Mouse (Mus musculus) stomach, embryonic 16.5 days (tissue): ENCODE data around the gene Lta. TPM values are rescaled to one million over a fixed set of nuclear protein-coding genes. Genes with fewer than 3 reads are reported as not detected.
A peak's percentile ranks its signal among the peaks of the same experiment; 100 is the strongest.

Source experiments
- ATAC-seq: fragments of 200-750 bp; cut with Nextera tagmentation; 2 replicates; pipeline ENCODE4 v1.8.0; 2017; ENCODE audit warnings: moderate number of reproducible peaks, moderate TSS enrichment; ENCODE audit not compliant: insufficient read depth, low FRiP score
- H3K27ac ChIP-seq: fragments of 300-500 bp; sonication (generic); 2 replicates; pipeline ENCODE4 v1.5.1; 2014; ENCODE audit warnings: low read length
- H3K27me3 ChIP-seq: fragments of 300-500 bp; sonication (generic); 2 replicates; pipeline ENCODE4 v1.6.1; 2014; ENCODE audit warnings: low read length, control low read depth, mixed read lengths; ENCODE audit not compliant: control insufficient read depth, insufficient read depth
- H3K36me3 ChIP-seq: fragments of 300-500 bp; sonication (generic); 2 replicates; pipeline ENCODE4 v1.6.1; 2014; ENCODE audit warnings: low read length; ENCODE audit not compliant: control insufficient read depth, insufficient read depth
- H3K4me1 ChIP-seq: fragments of 300-500 bp; sonication (generic); 2 replicates; pipeline ENCODE4 v1.6.1; 2014; ENCODE audit warnings: low read length, control low read depth, mixed read lengths; ENCODE audit not compliant: control insufficient read depth, insufficient read depth
- H3K4me2 ChIP-seq: fragments of 300-500 bp; sonication (generic); 2 replicates; pipeline ENCODE4 v1.6.1; 2014; ENCODE audit warnings: low read depth, low read length, mixed read lengths
- H3K4me3 ChIP-seq: fragments of 300-500 bp; sonication (generic); replicated peaks from 2 replicates; pipeline ENCODE4 v1.5.1; 2014; ENCODE audit warnings: mild to moderate bottlenecking, low read length
- H3K9ac ChIP-seq: fragments of 300-500 bp; sonication (generic); 2 replicates; pipeline ENCODE4 v1.6.1; 2014; ENCODE audit warnings: low read length
- H3K9me3 ChIP-seq: fragments of 300-500 bp; sonication (generic); replicated peaks from 2 replicates; pipeline ENCODE4 v1.6.1; 2016; ENCODE audit warnings: low read length, control low read depth; ENCODE audit not compliant: control insufficient read depth
- WGBS: fragments of 180-500 bp; shearing (Covaris S2); extraction: QIAGEN DNeasy Blood & Tissue Kit; methylation state at CpG from one replicate; pipeline ENCODE4 v1.1.7; 2014; 5-methylcytosine and 5-hydroxymethylcytosine counted together
- polyA plus RNA-seq: library from polyadenylated mRNA; unstranded; fragments of >200 nt; fragmentation: Nextera tagmentation; extraction: Ambion mirVana; gene quantifications from 2 replicates; pipeline ENCODE4 v1.2.1, GENCODE M21; 2015

The Lta gene
- polyA plus RNA-seq, 1 experiment from 2014 or later: 0.46 TPM

DNA sequence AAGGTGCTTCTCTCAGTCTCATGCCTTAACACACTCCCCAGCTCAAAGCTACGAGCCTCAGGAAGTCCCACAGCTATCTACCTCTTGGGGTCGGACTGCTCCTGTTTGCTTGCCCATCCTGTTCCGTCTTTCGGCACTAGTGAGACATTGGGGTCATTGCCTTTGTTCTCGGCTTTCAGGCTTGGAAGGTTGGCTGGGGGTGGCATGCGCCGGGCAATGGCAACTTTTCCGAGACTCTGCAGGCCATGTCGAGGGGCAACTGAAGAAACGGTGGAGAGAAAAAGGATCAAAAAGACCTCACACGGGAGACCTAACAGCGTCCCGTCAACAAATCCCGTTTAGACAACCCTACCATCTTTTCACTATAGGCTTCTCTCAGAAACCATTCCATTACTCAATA lies 43.0 kb downstream of the Lta start:
- Histone ChIP-seq H3K36me3 (peaks cover 43% of the 10 kb centered on the region), H3K9me3 (no peaks in the 10 kb centered on the region), H3K4me3 (peak overlapping the region; percentile 99), H3K4me2 (peak overlapping the region; percentile 95), H3K27me3 (no peaks in the 10 kb centered on the region), H3K4me1 (peaks cover 25% of the 10 kb centered on the region), H3K27ac (no peak overlapping the region), H3K9ac (peak overlapping the region; percentile 100)
- 66% methylated on average over 14 of the region's 14 CpGs for WGBS
- ATAC-seq: no peak

DNA sequence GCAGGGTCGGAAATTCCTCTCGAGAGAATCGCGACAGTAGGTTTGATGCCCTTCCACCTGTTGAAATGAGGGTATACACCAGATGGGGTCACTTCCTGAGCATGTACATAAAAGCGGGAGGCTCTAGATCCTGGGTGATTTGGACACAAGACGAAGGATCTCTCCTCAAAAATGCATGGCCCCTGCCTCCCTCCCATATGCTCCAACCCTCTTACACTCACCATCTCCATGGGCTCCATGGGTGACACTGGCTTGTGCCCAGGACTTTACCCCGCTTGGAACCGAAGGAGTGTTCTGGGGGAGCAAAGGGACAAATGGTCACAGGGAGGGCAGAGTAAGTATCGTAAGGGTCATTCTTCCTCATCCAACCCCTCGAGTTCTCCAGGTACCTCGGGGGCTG lies 43.7 kb downstream of the Lta start:
- 82% methylated on average over 11 of the region's 11 CpGs for WGBS
- Histone ChIP-seq H3K9ac (no peak overlapping the region), H3K9me3 (no peaks in the 10 kb centered on the region), H3K36me3 (peaks cover 47% of the 10 kb centered on the region), H3K27me3 (no peaks in the 10 kb centered on the region), H3K27ac (no peak overlapping the region), H3K4me3 (no peak overlapping the region), H3K4me2 (no peak overlapping the region), H3K4me1 (peaks cover 23% of the 10 kb centered on the region)
- ATAC-seq: no peak

DNA sequence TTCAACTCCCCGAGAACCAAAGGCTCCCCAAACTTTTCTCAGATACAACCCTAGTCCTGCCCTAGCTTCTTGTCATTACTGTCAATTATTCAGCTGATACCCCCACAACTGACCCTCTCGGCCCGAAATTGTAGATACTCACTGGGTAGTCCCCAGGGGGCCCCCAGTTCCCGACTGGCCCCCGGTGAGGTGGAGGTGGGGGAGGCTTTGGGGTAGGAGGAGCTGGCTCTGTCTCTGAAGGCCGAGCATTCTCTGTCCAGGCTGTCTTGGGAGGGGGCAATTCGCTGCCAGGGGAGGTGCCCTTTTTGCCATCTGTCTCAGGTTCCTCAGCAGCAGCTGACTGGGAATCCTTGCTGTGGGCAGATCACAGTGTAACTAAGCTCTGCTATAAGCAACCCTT lies 45.5 kb downstream of the Lta start:
- H3K9ac ChIP-seq: no peak overlapping the region
- H3K4me1 ChIP-seq: peaks cover 14% of the 10 kb centered on the region
- ATAC-seq: no peak
- no peak overlapping the region for H3K4me2 ChIP-seq
- H3K4me3 ChIP-seq: no peak overlapping the region
- 86% methylated on average over 7 of the region's 7 CpGs for WGBS
- H3K36me3 ChIP-seq: peaks cover 56% of the 10 kb centered on the region
- H3K9me3 ChIP-seq: no peaks in the 10 kb centered on the region
- H3K27ac ChIP-seq: no peak overlapping the region
- H3K27me3 ChIP-seq: no peaks in the 10 kb centered on the region

DNA sequence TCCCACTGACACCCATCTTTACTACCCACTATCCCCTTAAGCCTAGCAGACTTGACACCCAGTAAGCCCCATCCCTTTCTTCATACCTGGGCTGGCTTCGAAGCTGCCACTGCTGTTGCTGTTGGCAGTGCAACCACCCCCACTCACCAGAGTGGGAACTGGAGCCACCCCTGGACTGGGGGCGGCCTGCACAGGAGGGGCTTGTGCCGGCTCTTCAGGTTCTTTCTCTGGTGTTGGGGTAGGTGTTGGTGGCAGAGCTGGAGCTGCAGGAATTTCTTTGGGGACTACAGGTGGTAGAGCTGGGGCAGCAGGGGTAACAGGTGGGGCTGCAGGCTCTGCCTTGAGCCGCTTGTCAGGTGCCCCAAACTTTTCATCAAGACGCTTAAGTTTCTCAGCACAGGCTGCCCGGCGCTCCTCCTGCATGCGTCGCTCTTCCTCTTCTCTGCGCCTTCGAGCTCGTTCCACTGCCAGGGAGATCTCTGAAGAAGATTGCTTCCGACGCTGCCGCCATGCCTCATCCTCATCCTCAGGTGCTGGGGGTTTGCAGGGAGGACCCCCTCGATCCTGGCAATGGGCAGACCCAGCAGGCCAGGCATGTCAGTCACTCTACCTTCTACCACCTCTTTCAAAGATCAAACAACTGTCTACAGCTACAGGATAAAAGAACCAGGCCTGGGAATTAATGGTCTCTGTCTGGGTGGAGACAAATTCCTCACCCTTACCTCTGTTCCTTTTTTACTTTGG lies 46.1 kb downstream of the Lta start:
- Histone ChIP-seq H3K36me3 (peaks cover 63% of the 10 kb centered on the region), H3K4me3 (no peak overlapping the region), H3K4me2 (no peak overlapping the region), H3K9me3 (no peaks in the 10 kb centered on the region), H3K27ac (no peak overlapping the region), H3K27me3 (no peaks in the 10 kb centered on the region), H3K4me1 (peaks cover 14% of the 10 kb centered on the region), H3K9ac (no peak overlapping the region)
- 92% methylated on average over 16 of the region's 16 CpGs for WGBS
- ATAC-seq: no peak

DNA sequence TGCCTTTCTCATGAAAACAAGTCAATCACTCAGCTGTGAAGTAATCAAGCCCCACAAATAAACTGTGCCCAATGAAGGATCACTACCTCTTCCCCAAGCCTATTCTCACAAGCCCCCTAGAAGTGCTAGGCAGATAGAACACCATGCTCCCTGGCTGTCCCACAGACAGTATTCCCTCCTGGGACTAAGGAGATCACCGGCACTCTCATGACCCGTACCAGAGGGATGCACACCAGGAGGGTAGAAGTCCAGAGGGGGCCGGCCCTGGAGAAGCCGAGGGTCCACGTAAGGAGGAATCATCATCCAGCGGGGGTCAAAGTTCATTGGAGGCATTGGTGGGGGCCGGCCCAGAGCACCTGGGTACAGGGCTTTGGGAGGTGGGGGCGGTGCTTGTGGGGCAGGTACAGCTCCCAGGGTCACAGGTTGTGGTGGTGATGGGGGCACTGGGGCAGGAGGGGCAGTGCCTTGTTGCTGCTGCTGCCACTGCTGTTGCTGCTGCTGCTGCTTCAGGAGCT lies 47.4 kb downstream of the Lta start:
- no peak for ATAC-seq
- Histone ChIP-seq H3K4me3 (no peak overlapping the region), H3K9me3 (no peaks in the 10 kb centered on the region), H3K36me3 (peaks cover 68% of the 10 kb centered on the region), H3K27me3 (no peaks in the 10 kb centered on the region), H3K9ac (no peak overlapping the region), H3K27ac (no peak overlapping the region), H3K4me1 (peaks cover 8% of the 10 kb centered on the region), H3K4me2 (no peak overlapping the region)
- 89% methylated on average over 8 of the region's 8 CpGs for WGBS

DNA sequence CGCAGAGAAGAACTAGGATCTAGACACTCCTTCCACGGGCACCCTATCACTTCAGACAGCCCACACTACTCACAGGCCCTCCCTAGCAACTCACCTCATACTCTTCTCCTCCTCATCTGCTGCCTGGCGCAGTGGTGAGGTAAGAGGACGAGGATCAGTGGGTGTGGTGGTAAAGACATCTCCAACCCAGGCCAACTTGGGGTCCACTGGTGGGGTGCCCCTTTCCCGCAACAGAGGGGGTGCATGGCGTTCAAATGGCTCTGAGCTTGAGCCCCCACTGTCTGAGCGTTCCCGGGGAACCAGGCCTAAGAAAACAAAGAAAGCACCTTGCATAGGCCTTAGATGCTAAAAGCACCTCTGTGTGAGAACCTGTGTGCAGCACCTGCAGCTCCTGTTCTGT lies 47.9 kb downstream of the Lta start:
- H3K4me2 ChIP-seq: no peak overlapping the region
- no peak overlapping the region for H3K4me3 ChIP-seq
- no peak overlapping the region for H3K27ac ChIP-seq
- peaks cover 4% of the 10 kb centered on the region for H3K4me1 ChIP-seq
- H3K9ac ChIP-seq: no peak overlapping the region
- WGBS: 87% methylated on average over 8 of the region's 8 CpGs
- no peak for ATAC-seq
- H3K27me3 ChIP-seq: no peaks in the 10 kb centered on the region
- H3K36me3 ChIP-seq: peaks cover 72% of the 10 kb centered on the region
- H3K9me3 ChIP-seq: no peaks in the 10 kb centered on the region

DNA sequence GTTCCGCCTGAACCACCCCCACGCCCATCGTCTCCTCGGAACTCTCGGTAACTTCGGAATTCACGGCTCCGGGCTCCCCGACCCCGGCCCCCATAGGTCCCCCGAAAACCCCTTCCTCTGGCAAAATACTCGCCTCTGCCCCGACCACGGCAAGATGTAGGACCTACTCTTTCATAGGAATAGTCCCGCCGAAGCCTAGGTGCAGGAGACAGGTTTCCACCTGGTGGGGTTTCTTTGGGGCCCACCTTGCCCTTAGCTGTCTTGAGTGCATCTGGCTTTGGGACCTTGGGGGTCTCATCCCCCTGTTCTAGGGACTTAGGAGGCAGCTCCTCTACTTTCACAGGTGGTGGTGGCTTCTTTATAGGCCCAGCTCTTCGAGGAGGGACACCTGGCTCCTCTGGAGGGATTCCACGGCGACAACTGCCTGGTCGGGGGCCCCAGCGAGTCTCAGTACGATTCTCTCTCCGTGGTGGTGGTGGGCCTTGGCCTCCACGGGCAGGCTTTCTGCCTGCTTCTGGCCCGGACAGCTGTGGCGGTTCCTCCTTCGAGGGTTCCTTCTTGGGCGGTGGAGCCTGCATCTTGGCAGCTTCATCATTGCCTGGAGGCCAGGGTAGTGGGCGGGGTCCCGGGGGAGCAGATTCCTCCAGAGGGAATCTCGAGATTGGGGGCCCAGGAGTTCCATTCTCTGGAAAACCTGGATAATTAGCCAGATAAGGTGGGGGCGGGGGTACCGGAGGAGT lies 48.5 kb downstream of the Lta start:
- no peak for ATAC-seq
- Histone ChIP-seq H3K4me3 (no peak overlapping the region), H3K36me3 (peaks cover 74% of the 10 kb centered on the region), H3K9ac (no peak overlapping the region), H3K4me1 (no peaks in the 10 kb centered on the region), H3K27ac (no peak overlapping the region), H3K27me3 (no peaks in the 10 kb centered on the region), H3K9me3 (no peaks in the 10 kb centered on the region), H3K4me2 (no peak overlapping the region)
- WGBS: 85% methylated on average over 33 of the region's 33 CpGs

DNA sequence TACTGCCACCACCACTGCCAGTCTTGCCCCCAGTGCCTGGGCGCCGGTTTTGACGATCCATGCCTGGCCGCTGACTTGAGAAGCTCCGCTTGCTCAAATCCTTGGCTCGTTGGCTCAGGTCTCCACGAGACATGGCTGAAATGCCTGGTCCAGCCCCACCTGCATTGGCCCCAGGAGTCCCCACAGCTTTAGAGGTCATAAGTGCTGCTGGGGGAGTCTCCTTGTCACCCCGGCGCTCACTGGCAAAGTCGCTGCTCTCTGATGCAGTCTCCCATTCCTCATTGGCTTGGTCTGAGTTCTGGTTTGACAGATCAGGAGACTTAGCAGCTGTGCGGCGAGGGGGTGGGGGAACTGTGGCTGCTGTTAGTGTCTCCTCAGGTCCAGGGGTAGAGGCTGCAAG lies 49.7 kb downstream of the Lta start:
- H3K9me3 ChIP-seq: no peaks in the 10 kb centered on the region
- 88% methylated on average over 12 of the region's 12 CpGs for WGBS
- no peaks in the 10 kb centered on the region for H3K4me1 ChIP-seq
- no peak overlapping the region for H3K27ac ChIP-seq
- no peak overlapping the region for H3K4me2 ChIP-seq
- peaks cover 66% of the 10 kb centered on the region for H3K36me3 ChIP-seq
- ATAC-seq: no peak
- no peaks in the 10 kb centered on the region for H3K27me3 ChIP-seq
- no peak overlapping the region for H3K9ac ChIP-seq
- H3K4me3 ChIP-seq: no peak overlapping the region

DNA sequence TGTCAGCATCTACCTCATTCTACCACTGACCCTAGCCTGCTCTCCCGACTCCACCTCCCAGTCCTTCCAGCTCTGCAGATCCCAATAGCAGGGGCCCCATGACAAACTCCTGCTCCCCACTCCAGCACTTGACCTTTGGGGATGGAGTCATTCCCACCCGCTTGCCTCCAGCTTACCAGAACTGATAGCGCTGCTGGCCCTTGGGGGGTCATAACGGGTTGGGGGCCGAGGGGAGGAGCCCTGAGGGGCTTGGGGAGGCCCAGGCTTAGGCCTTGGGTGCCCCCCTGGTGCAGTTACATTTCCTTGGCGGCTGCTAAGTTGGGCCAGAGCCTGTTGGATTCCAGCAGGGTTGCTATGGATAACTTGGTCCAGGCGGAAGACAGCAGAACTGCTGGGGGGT lies 50.5 kb downstream of the Lta start:
- Histone ChIP-seq H3K9ac (no peak overlapping the region), H3K9me3 (no peaks in the 10 kb centered on the region), H3K4me1 (no peaks in the 10 kb centered on the region), H3K4me2 (no peak overlapping the region), H3K4me3 (no peak overlapping the region), H3K36me3 (peaks cover 69% of the 10 kb centered on the region), H3K27me3 (no peaks in the 10 kb centered on the region), H3K27ac (no peak overlapping the region)
- WGBS: 86% methylated on average over 7 of the region's 7 CpGs
- no peak for ATAC-seq
